Mouse (Mus musculus) heart, postnatal 10 days (tissue): ENCODE measurements around the gene Abcd3. TPM values are rescaled to one million over a fixed set of nuclear protein-coding genes. Genes with fewer than 3 reads are reported as not detected.
"Not testable (repeated sequence)": the region's sequence is repeated elsewhere in the genome, so short reads cannot be mapped to it uniquely, and the experiment has no call there.

Source experiments
- DNase-seq, 2 experiments: peaks; one replicate each; pipeline ENCODE4 v3.0.0; 2021
- intact Hi-C: fragments of 180-260 bp; cut with DNase I; formaldehyde crosslinking; loops from one replicate; pipeline ENCODE4 v1.15.1; 2025
- total RNA-seq, 2 experiments: library from RNA; stranded (reverse); gene quantifications; 2 replicates each; pipeline ENCODE4 v1.2.3; 2021

The Abcd3 gene
- total RNA-seq, 2 experiments from 2014 or later: 79.9 to 90.2 TPM

- no peak for DNase-seq
- intact Hi-C loops: no loop called here
Measured at GRCm38 (mm10) chr3:121819693-121820200, 4.6 kb upstream of the Abcd3 start.

DNA sequence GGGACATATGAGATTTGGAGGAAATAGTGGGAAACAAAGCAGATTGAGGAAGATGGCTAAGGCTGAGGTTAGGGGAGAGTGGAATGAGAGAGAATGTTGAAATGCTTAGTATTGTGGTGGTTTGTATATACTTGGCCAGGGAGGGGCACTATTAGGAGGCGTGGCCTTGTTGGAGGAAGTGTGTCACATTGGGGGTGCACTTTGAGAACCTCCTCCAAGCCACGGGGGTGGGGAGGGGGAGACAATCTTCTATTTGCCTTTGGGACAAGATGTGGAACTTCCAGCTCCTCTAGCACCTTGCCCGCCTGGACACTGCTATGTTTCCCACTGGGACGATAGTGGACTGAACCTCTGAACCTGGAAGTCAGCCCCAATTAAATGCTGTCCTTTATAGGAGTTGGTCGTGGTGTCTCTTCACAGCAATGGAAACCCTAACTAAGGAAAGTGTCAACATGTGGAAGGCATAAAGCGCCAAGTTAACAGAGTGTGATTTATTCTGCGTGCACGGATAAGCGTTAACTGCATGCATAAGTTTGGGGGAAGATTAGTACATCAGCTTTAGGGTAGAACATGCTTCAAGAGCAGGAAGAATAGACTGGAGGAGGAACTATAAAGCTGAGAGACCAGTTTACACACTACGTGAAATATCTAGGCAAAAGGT lies 3.8 kb upstream of the Abcd3 start:
- intact Hi-C loops: no loop called here
- no peak for DNase-seq

GRCm38 (mm10) chr3:121815549-121816235 lies 590 bp upstream of the Abcd3 start:
- intact Hi-C loops: no loop called here
- peak; percentile 21 to 41 for DNase-seq

- intact Hi-C loops: no loop called here
- no peak for DNase-seq
Measured at GRCm38 (mm10) chr3:121814413-121814864, 663 bp downstream of the Abcd3 start.

- intact Hi-C loops: no loop called here
- DNase-seq: no peak
Measured at GRCm38 (mm10) chr3:121813834-121814233, 1.3 kb downstream of the Abcd3 start.

GRCm38 (mm10) chr3:121808246-121808645 lies 6.9 kb downstream of the Abcd3 start:
- DNase-seq: no peak
- intact Hi-C loops: no loop called here

- no peak for DNase-seq
- intact Hi-C loops: no loop called here
Measured at GRCm38 (mm10) chr3:121794214-121794613, 20.9 kb downstream of the Abcd3 start.

GRCm38 (mm10) chr3:121792246-121792645 lies 22.9 kb downstream of the Abcd3 start:
- no peak for DNase-seq
- intact Hi-C loops: no loop called here

GRCm38 (mm10) chr3:121790442-121790841 lies 24.7 kb downstream of the Abcd3 start:
- intact Hi-C loops: no loop called here
- no peak for DNase-seq

GRCm38 (mm10) chr3:121789790-121790189 lies 25.3 kb downstream of the Abcd3 start:
- no peak for DNase-seq
- intact Hi-C loops: no loop called here

DNA sequence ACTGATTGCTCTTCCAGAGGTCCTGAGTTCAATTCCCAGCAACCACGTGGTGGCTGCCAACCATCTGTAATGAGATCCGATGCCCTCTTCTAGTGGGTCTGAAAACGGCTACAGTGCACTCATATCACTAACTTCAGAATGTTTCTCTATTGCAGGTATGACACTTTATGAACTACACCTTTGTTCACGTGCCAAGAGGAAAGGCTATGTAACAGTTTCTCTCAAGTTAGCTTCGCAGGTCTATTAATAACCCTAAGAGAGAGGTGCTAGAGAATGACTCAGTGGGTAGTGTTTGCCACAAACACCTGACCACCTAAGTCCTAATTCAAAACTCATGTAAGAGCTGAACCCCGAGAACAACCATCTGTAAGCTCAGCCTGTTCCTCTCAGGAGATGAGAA lies 32.1 kb downstream of the Abcd3 start:
- intact Hi-C loops: no loop called here
- no peak for DNase-seq

GRCm38 (mm10) chr3:121777943-121778342 lies 37.2 kb downstream of the Abcd3 start:
- intact Hi-C loops: loop anchor here (5.0 to 10.0 kb wide), 2 partner anchors 104 to 367 kb away; no protein-coding TSS in a partner anchor
- peak; percentile 58 to 69 for DNase-seq

DNA sequence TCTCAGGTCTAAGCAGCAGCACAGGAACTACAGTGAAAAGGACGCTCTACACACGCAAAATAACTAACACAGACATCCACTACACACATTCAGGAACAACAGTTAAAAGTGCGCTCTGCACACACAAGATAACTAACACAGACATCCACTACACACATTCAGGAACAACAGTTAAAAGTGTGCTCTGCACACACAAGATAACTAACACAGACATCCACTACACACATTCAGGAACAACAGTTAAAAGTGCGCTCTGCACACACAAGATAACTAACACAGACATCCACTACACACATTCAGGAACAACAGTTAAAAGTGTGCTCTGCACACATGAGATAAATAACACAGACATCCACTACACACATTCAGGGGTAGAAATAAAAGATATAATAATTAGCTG lies 41.8 kb downstream of the Abcd3 start:
- DNase-seq: not testable (repeated sequence)
- intact Hi-C loops: loop anchor here (10.0 kb wide), 1 partner anchor 371 kb away; no protein-coding TSS in a partner anchor

- DNase-seq: no peak
- intact Hi-C loops: no loop called here
Measured at GRCm38 (mm10) chr3:121768770-121769169, 46.3 kb downstream of the Abcd3 start.

GRCm38 (mm10) chr3:121766818-121767217 lies 48.3 kb downstream of the Abcd3 start:
- DNase-seq: no peak
- intact Hi-C loops: no loop called here

DNA sequence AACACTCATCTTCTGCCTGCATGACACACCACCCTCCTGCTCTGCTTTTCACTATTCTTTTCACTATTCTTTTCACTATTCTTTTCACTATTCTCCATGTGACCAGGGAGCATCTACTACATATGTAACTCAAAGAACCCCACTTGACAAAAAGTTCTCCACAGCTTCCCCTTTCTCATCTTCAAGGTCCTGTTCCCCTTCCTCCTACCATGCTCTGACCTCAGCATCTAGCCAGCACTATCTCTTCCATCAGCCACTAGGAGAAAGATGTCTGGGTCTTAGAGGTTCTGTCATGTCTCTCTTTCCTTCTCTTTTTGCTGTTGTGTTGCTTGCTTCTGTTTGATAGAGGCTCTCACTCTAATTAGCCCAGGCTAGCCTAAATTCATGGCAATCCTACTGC lies 49.1 kb downstream of the Abcd3 start:
- intact Hi-C loops: no loop called here
- DNase-seq: no peak

DNA sequence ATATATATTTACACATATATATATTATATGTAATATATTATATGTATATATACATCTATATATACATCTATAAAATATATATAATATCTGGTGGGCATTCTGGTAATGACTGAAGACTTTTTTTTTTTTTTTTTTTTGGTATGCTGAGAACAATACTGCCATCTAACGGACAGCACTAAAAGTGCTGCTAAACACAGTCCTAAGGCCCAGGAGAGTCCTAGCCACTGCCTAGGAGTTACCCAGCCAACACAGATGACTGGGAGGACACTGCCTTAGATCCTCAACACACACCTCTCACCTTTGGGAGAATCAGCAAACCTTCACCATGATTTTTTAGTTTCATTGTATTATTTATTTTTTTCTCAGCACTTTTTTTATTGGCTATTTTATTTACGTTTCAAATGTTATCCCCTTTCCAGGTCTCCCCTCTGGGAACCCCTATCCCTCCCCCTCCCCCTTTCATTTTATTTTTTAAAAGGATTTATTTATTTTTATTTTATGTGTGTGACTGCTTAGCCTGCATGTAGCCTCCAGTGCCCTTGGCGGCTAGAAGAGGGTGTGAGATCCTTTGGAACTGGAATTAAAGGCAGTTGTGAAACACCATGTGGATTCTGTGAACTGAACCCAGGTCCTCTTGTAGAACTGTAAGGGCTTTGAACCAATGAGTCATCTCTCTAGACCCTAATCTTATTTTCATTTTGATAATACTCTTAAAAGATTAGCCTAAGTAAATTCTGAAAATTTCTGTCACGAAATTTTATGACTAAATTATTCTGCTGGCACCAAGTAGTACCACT lies 52.8 kb downstream of the Abcd3 start:
- peak; percentile 26 to 35 for DNase-seq
- intact Hi-C loops: loop anchor here (1.0 to 5.0 kb wide), 2 partner anchors 125 to 226 kb away; no protein-coding TSS in a partner anchor

- intact Hi-C loops: no loop called here
- DNase-seq: no peak
Measured at GRCm38 (mm10) chr3:121758373-121758772, 56.7 kb downstream of the Abcd3 start.

- peak; percentile 18 to 38 for DNase-seq
- intact Hi-C loops: no loop called here
Measured at GRCm38 (mm10) chr3:121755152-121755551, 60.0 kb downstream of the Abcd3 start.

- intact Hi-C loops, DNase-seq: not testable (repeated sequence)
Measured at GRCm38 (mm10) chr3:121754319-121755090, 60.6 kb downstream of the Abcd3 start.
